Mouse (Mus musculus) liver, postnatal 0 days (tissue): ENCODE measurements around the gene Zfp541.

Experiments
- CTCF ChIP-seq: sonication (generic); IDR thresholded peaks from 2 replicates; pipeline ENCODE4 v1.5.1; 2016; ENCODE audit warnings: antibody characterized with exemption, low read depth
- EP300 ChIP-seq: IDR thresholded peaks from 2 replicates; pipeline ENCODE4 v1.6.1; 2016; ENCODE audit warnings: antibody characterized with exemption, low read depth, mild to moderate bottlenecking

- TF ChIP-seq CTCF (no peak), EP300 (no peak)
Measured at GRCm38 (mm10) chr7:16046481-16047337, 14.9 kb upstream of the Zfp541 start.
